ENCODE assay signal across 20 mouse cellular contexts in the genomic region with DNA sequence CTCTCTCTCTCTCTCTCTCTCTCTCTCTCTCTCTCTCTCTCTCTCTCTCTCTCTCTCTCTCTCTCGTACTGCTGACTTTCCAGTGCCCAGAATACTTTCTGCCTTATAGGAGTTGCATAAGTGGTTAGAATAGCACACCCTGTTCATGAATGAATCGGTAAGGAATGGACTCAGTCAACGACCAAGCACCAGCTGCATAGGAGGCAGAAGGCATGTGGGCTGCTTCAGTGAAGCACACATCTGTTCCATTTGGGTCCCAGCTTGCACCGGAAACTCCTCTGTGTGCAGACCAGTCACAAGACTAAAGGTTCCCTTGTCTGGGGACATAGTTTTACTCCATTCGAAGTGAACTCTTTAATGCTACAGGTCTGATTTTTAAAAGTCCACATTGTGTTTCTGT.
DNase-seq lines count a peak whose midpoint lies in the region; ATAC-seq lines count a peak whose summit lies in the region.
"Had no signal": no experiment of that assay in that cellular context is flagged by ENCODE, and none has a peak within 500 bp of the region (broad histone marks: within the 10 kb centered on the region; RNA-seq: fewer than 3 reads in every experiment).

No protein-coding gene starts in this region.

- no peak overlapping the region for H3K27ac ChIP-seq in hindbrain, embryonic 14.5 days
- H3K27ac ChIP-seq: embryonic facial prominence, embryonic 10.5 days; hindbrain, embryonic 13.5 days had no signal

- WGBS in hindbrain, embryonic 14.5 days: 87% methylated on average over 5 of the region's 5 CpGs

- intact Hi-C loops in gastrocnemius, postnatal 14 days (cut with DNase I; ENCODE audit: low total_unique reads): no loop called here

- no peak overlapping the region for H3K4me2 ChIP-seq in hindbrain, embryonic 14.5 days (replicated peaks)
- H3K4me2 ChIP-seq: heart, embryonic 12.5 days; hindbrain, embryonic 13.5 days had no signal

- H3K9me3 ChIP-seq in hindbrain, embryonic 14.5 days (ENCODE audit: control insufficient read depth, low read length): no peaks in the 10 kb centered on the region
- H3K9me3 ChIP-seq: hindbrain, embryonic 13.5 days had no signal

- no peak for ATAC-seq in hindbrain, embryonic 14.5 days (ENCODE audit: low FRiP score)
- ATAC-seq: liver, postnatal 0 days had no signal

- no peaks in the 10 kb centered on the region for H3K36me3 ChIP-seq in hindbrain, embryonic 14.5 days (replicated peaks; ENCODE audit: control insufficient read depth, insufficient read depth)
- H3K36me3 ChIP-seq: embryonic facial prominence, embryonic 10.5 days; heart, embryonic 12.5 days; hindbrain, embryonic 13.5 days had no signal

- H3K9ac ChIP-seq in hindbrain, embryonic 14.5 days: no peak overlapping the region
- H3K9ac ChIP-seq: heart, embryonic 12.5 days; hindbrain, embryonic 13.5 days; liver, postnatal 0 days had no signal

- peak; percentile 75 for DNase-seq in right cerebral cortex, adult 18-20 months
- no peak for DNase-seq in right cerebral cortex, postnatal 4 days
- peak; percentile 34 to 64 for DNase-seq in left cerebral cortex, adult 18-20 months (ENCODE audit: low spot score in 2 of 2)
- DNase-seq in right cerebral cortex, postnatal 10 days (ENCODE audit: low spot score in 2 of 2): peak; percentile 40 to 61
- DNase-seq in hindbrain, embryonic 14.5 days (ENCODE audit: low spot score): no peak
- no peak for DNase-seq in T-cell, adult 2 months (ENCODE audit: low spot score)
- no peak for DNase-seq in gastrocnemius, postnatal 14 days
- DNase-seq: B cell, adult 2 months; cerebellum, adult 8-10 months; kidney, adult 9 months; kidney, postnatal 25 days; liver; liver, postnatal 0 days; lung, postnatal 14 days; midbrain, embryonic 14.5 days; thymus, postnatal 36 days had no signal

- 0 out of 2 replicates have a peak, but pooled peaks cover 2% of the 10 kb centered on the region for H3K4me1 ChIP-seq in hindbrain, embryonic 14.5 days (replicated peaks; ENCODE audit: control insufficient read depth, insufficient read depth, low read length)
- H3K4me1 ChIP-seq: embryonic facial prominence, embryonic 10.5 days; megakaryocyte, embryonic 14.5 days had no signal

- H3K27me3 ChIP-seq in hindbrain, embryonic 14.5 days (ENCODE audit: control insufficient read depth, insufficient read depth, low read length): no peaks in the 10 kb centered on the region
- H3K27me3 ChIP-seq: heart, embryonic 12.5 days; hindbrain, embryonic 13.5 days; megakaryocyte, embryonic 14.5 days had no signal

- H3K4me3 ChIP-seq in hindbrain, embryonic 14.5 days (replicated peaks; ENCODE audit: low read length): no peak overlapping the region
- H3K4me3 ChIP-seq: embryonic facial prominence, embryonic 10.5 days; heart, embryonic 12.5 days; hindbrain, embryonic 13.5 days; megakaryocyte, embryonic 14.5 days had no signal

Comparison
In these comparisons a context has a peak if more than half of its experiments do, and no peak if none do; other contexts are left out.
1. DNase-seq: peak in right cerebral cortex, adult 18-20 months (single experiment), left cerebral cortex, adult 18-20 months (2 of 2) and right cerebral cortex, postnatal 10 days (2 of 2); none in right cerebral cortex, postnatal 4 days (single experiment), hindbrain, embryonic 14.5 days (single experiment), T-cell, adult 2 months (single experiment) and gastrocnemius, postnatal 14 days (single experiment).